Mouse (Mus musculus): Measurements from ENCODE around the gene Krtcap3. TPM values are rescaled to one million over a fixed set of nuclear protein-coding genes. Genes with fewer than 3 reads are reported as not detected.

The Krtcap3 gene
- total and polyA plus RNA-seq, 2 experiments: 2.1 to 8.3 TPM

DNA sequence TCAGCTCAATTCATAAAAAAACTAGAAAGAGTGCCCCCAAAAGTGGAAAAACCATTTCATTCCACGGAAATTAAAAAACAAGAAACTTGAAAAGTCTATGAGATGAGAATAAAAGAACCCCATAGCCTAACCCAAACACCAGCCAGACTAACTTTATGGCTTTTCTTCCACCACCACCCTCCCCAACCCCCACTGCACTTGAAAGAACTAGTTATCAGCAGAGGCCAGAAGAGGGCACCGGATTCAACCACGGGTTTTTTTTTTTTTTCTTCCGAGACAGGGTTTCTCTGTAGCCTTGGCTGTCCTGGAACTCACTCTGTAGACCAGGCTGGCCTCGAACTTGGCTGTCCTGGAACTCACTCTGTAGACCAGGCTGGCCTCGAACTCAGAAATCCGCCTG, 33.2 kb upstream of the Krtcap3 start:
- no peaks in the 10 kb centered on the region for H3K36me3 ChIP-seq (ENCODE audit: control insufficient read depth, insufficient read depth, low read length)
- no peak overlapping the region for H3K4me3 ChIP-seq (ENCODE audit: insufficient read depth, low read depth, low read length)
- H3K79me2 ChIP-seq (ENCODE audit: control insufficient read depth, insufficient read depth, low read length): peaks cover 14% of the 10 kb centered on the region; the same call in 1 of the 2 replicates
- H3K27ac ChIP-seq (replicated peaks; ENCODE audit: insufficient read depth, low read depth, low read length): no peak overlapping the region
- 42% methylated on average over 7 of the region's 7 CpGs for WGBS
- no peaks in the 10 kb centered on the region for H3K27me3 ChIP-seq (ENCODE audit: control insufficient read depth, insufficient read depth, low read length)
- H3K9ac ChIP-seq (ENCODE audit: low read depth, low read length): no peak overlapping the region
- TF ChIP-seq POLR2A (IDR thresholded peaks at IDR 0.05; ENCODE audit: extremely low read depth, insufficient read depth, low read length) (no peak), CTCF (IDR thresholded peaks at IDR 0.05; ENCODE audit: low read depth, low read length) (no peak)
- no peak for DNase-seq (ENCODE audit: extremely low read depth, low read depth, low spot score)
- H3K4me1 ChIP-seq (ENCODE audit: control insufficient read depth, insufficient read depth, low read length): peaks cover 10% of the 10 kb centered on the region

DNA sequence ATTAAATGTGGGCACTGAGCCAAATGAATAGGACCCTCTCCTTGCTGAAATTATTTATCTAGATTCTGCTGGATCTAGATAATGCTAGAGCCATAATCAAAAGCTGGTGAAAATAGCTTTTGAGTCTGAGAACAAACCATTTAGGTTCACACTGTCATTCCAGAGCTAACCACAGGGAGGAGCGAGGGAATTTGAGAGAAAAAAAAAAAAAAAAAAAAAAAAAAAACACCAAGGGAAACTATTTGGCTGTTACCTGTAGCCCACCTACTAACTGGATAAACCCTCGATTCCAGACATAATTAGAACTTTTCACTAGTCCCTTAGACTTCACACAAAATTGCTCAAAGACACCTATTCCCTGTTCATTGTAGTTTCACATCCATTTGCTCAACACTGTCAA, 32.4 kb upstream of the Krtcap3 start:
- TF ChIP-seq CTCF (IDR thresholded peaks at IDR 0.05; ENCODE audit: low read depth, low read length) (no peak), POLR2A (IDR thresholded peaks at IDR 0.05; ENCODE audit: extremely low read depth, insufficient read depth, low read length) (no peak)
- Histone ChIP-seq H3K27me3 (ENCODE audit: control insufficient read depth, insufficient read depth, low read length) (no peaks in the 10 kb centered on the region), H3K79me2 (ENCODE audit: control insufficient read depth, insufficient read depth, low read length) (peaks cover 14% of the 10 kb centered on the region; the same call in 1 of the 2 replicates), H3K36me3 (ENCODE audit: control insufficient read depth, insufficient read depth, low read length) (no peaks in the 10 kb centered on the region), H3K27ac (replicated peaks; ENCODE audit: insufficient read depth, low read depth, low read length) (no peak overlapping the region), H3K4me3 (ENCODE audit: insufficient read depth, low read depth, low read length) (no peak overlapping the region), H3K4me1 (ENCODE audit: control insufficient read depth, insufficient read depth, low read length) (peaks cover 10% of the 10 kb centered on the region), H3K9ac (ENCODE audit: low read depth, low read length) (no peak overlapping the region)
- DNase-seq (ENCODE audit: extremely low read depth, low read depth, low spot score): peak; percentile 35
- 0% methylated on average over 2 of the region's 2 CpGs for WGBS

DNA sequence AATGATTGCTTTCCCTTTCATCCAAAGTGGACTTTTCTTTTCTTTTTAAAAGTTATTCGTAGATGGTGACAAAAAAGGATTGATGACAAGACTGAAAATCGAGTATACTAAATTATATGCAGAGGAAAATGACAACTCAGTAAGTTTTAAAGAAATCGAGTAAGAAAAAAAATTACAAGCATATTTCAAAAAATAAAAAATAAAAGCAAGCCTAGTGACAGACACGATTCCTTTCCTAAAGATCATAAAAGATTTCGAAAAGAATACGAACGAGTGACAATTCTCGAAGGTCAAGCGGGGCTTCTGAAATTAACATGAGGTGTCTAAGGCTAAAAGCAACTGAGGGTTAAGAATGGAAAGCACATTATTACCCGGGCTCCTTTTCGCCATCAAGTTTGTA, 32.0 kb upstream of the Krtcap3 start:
- H3K27ac ChIP-seq (replicated peaks; ENCODE audit: insufficient read depth, low read depth, low read length): peak overlapping the region; percentile 64; the same call in 1 of the 2 replicates
- H3K9ac ChIP-seq (ENCODE audit: low read depth, low read length): peak overlapping the region; percentile 89
- H3K79me2 ChIP-seq (ENCODE audit: control insufficient read depth, insufficient read depth, low read length): peaks cover 14% of the 10 kb centered on the region; the same call in 1 of the 2 replicates
- TF ChIP-seq CTCF (IDR thresholded peaks at IDR 0.05; ENCODE audit: low read depth, low read length) (no peak), POLR2A (IDR thresholded peaks at IDR 0.05; ENCODE audit: extremely low read depth, insufficient read depth, low read length) (no peak)
- H3K4me1 ChIP-seq (ENCODE audit: control insufficient read depth, insufficient read depth, low read length): peaks cover 10% of the 10 kb centered on the region
- no peaks in the 10 kb centered on the region for H3K27me3 ChIP-seq (ENCODE audit: control insufficient read depth, insufficient read depth, low read length)
- WGBS: under 1% methylated on average over 11 of the region's 11 CpGs
- no peaks in the 10 kb centered on the region for H3K36me3 ChIP-seq (ENCODE audit: control insufficient read depth, insufficient read depth, low read length)
- H3K4me3 ChIP-seq (ENCODE audit: insufficient read depth, low read depth, low read length): peak overlapping the region; percentile 76
- no peak for DNase-seq (ENCODE audit: extremely low read depth, low read depth, low spot score)

DNA sequence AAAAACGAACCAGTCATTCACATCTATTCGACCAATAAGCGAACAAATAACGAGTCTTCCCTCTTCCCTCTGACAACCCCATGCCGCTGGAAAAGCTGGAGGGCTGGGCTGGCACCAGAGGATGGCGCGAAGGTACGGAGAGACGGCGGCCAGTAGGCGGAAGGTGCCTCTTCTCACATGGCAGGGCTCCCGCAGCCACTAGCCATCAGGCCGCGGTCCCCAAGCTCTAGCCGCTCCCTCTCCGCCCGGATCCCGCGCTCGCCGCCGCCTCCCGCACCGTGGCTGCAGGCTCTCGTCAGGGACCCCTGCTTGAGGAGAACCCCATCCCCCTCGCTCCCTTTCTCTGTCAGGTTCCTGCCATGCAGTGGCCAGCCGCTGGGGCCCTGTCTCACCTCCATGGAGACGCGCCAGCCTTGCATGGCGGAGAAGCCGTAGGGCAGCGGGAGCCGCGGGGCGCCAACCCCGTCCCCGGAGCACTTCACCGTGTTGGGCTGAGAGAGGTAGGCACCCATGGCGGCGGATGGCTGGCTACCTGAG, 31.5 kb upstream of the Krtcap3 start:
- H3K9ac ChIP-seq (ENCODE audit: low read depth, low read length): peak overlapping the region; percentile 89
- H3K4me3 ChIP-seq (ENCODE audit: insufficient read depth, low read depth, low read length): peak overlapping the region; percentile 76
- H3K27me3 ChIP-seq (ENCODE audit: control insufficient read depth, insufficient read depth, low read length): no peaks in the 10 kb centered on the region
- DNase-seq (ENCODE audit: extremely low read depth, low read depth, low spot score): no peak
- H3K79me2 ChIP-seq (ENCODE audit: control insufficient read depth, insufficient read depth, low read length): peaks cover 10% of the 10 kb centered on the region; the same call in 1 of the 2 replicates
- peaks cover 10% of the 10 kb centered on the region for H3K4me1 ChIP-seq (ENCODE audit: control insufficient read depth, insufficient read depth, low read length)
- H3K27ac ChIP-seq (replicated peaks; ENCODE audit: insufficient read depth, low read depth, low read length): peak overlapping the region; percentile 64
- under 1% methylated on average over 40 of the region's 40 CpGs for WGBS
- TF ChIP-seq POLR2A (IDR thresholded peaks at IDR 0.05; ENCODE audit: extremely low read depth, insufficient read depth, low read length) (0 out of 2 replicates have a peak, but pooled peaks have one; percentile 4), CTCF (IDR thresholded peaks at IDR 0.05; ENCODE audit: low read depth, low read length) (no peak)
- H3K36me3 ChIP-seq (ENCODE audit: control insufficient read depth, insufficient read depth, low read length): no peaks in the 10 kb centered on the region

DNA sequence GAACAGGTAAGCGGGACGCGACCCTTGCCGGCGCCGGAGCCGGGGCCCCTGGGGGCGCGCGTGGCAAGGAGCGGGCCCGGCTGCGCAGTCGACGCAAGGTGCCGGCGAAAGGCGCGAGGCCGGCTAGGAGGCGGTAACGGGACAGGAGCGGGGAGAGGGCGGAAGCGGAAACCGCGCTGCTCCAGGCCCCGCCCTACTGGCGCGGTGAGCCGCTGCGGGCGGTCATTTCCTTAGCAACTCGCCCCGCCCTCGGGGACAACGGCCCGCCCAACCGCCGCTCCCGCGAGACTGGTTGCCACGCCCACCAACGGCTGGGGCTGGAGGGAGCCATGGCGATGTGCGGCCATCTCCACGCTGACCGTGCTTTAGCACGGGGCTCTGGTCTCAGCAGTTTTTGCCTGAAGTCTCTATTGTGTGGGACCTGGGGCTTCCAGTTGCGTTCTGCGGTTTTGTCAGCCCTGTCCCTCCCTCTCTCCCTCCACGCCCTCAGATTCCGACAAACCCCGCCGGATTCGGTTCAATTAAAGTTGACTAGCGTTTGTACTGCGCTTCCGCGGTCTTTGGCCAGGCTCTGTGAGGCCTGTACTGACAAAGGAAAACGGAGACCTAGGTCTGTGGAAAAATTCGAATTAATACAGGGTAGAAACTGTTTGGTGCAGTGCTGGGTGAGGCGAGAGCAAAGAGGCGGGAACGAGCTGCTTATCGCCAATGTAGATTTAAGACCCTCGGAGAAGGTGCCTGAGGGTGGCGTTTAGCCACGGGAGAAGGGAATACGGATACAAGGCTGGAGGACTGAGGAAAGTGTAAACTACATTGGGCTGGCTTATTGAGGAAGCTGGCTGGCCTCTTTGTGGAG, 30.8 kb upstream of the Krtcap3 start, which contains the start of gene Ppm1g:
Gene Ppm1g, minus strand, starts transcription at position 240 of the 856 bp plus-strand sequence.
- TF ChIP-seq CTCF (IDR thresholded peaks at IDR 0.05; ENCODE audit: low read depth, low read length) (no peak), POLR2A (IDR thresholded peaks at IDR 0.05; ENCODE audit: extremely low read depth, insufficient read depth, low read length) (peak; percentile 81)
- DNase-seq (ENCODE audit: extremely low read depth, low read depth, low spot score): peak; percentile 82
- WGBS: under 1% methylated on average over 61 of the region's 70 CpGs
- Histone ChIP-seq H3K4me3 (ENCODE audit: insufficient read depth, low read depth, low read length) (peak within 1 kb of the TSS; percentile 76), H3K9ac (ENCODE audit: low read depth, low read length) (peak within 1 kb of the TSS; percentile 89), H3K79me2 (ENCODE audit: control insufficient read depth, insufficient read depth, low read length) (peaks cover 8% of the 10 kb centered on the region; the same call in 1 of the 2 replicates), H3K36me3 (ENCODE audit: control insufficient read depth, insufficient read depth, low read length) (no peaks in the 10 kb centered on the region), H3K27ac (replicated peaks; ENCODE audit: insufficient read depth, low read depth, low read length) (peak within 1 kb of the TSS; percentile 70), H3K27me3 (ENCODE audit: control insufficient read depth, insufficient read depth, low read length) (no peaks in the 10 kb centered on the region), H3K4me1 (ENCODE audit: control insufficient read depth, insufficient read depth, low read length) (peaks cover 10% of the 10 kb centered on the region)
